Mouse (Mus musculus) heart, postnatal 25 days (tissue): ENCODE results near the gene Ensa. TPM values are rescaled to one million over a fixed set of nuclear protein-coding genes. Genes with fewer than 3 reads are reported as not detected.
"Not testable (repeated sequence)": the region's sequence is repeated elsewhere in the genome, so short reads cannot be mapped to it uniquely, and the experiment has no call there.

Experiments used
- DNase-seq: peaks from one replicate; pipeline ENCODE4 v3.0.0; 2022; ENCODE audit warnings: low spot score
- intact Hi-C: fragments of 180-260 bp; cut with DNase I; formaldehyde crosslinking; loops from one replicate; pipeline ENCODE4 v1.15.1; 2025
- total RNA-seq, 2 experiments: library from RNA; stranded (reverse); gene quantifications; 2 replicates each; pipeline ENCODE4 v1.2.3; 2021

Ensa gene
- total RNA-seq: 10 to 100 TPM; 67.4 to 72.2 TPM

GRCm38 (mm10) chr3:95624628-95625503, at the start of gene Ensa:
Ensa (plus strand) TSS chr3:95624993.
- peak; percentile 98 for DNase-seq
- intact Hi-C loops: no loop called here

GRCm38 (mm10) chr3:95587754-95588603, 36.8 kb upstream of the Ensa start:
- DNase-seq: no peak
- intact Hi-C loops: loop anchor here (5.0 kb wide), 1 partner anchor 71 kb away; no protein-coding TSS in a partner anchor

GRCm38 (mm10) chr3:95588604-95589086, 36.1 kb upstream of the Ensa start, which contains the start of gene Golph3l:
Golph3l (plus strand) TSS chr3:95588934.
- intact Hi-C loops: loop anchor here (5.0 kb wide), 1 partner anchor 71 kb away; no protein-coding TSS in a partner anchor
- peak; percentile 95 for DNase-seq

- DNase-seq: no peak
- intact Hi-C loops: no loop called here
Measured at GRCm38 (mm10) chr3:95598734-95599133, 26.1 kb upstream of the Ensa start.

GRCm38 (mm10) chr3:95601287-95601686, 23.5 kb upstream of the Ensa start:
- DNase-seq: no peak
- intact Hi-C loops: no loop called here

GRCm38 (mm10) chr3:95606096-95606495, 18.7 kb upstream of the Ensa start:
- no peak for DNase-seq

GRCm38 (mm10) chr3:95609195-95609594, 15.6 kb upstream of the Ensa start:
- intact Hi-C loops: no loop called here
- no peak for DNase-seq

More at GRCm38 (mm10) chr3:95606096-95606495, 18.7 kb upstream of the Ensa start:
- intact Hi-C loops: no loop called here

GRCm38 (mm10) chr3:95613996-95614395, 10.8 kb upstream of the Ensa start:
- intact Hi-C loops: no loop called here
- no peak for DNase-seq

GRCm38 (mm10) chr3:95618511-95618910, 6.3 kb upstream of the Ensa start:
- intact Hi-C loops: loop anchor here (5.0 kb wide), 1 partner anchor 139 kb away; no protein-coding TSS in a partner anchor
- DNase-seq: no peak

GRCm38 (mm10) chr3:95621241-95621640, 3.6 kb upstream of the Ensa start:
- intact Hi-C loops: no loop called here

GRCm38 (mm10) chr3:95622421-95622820, 2.4 kb upstream of the Ensa start:
- DNase-seq, intact Hi-C loops: not testable (repeated sequence)

More at GRCm38 (mm10) chr3:95621241-95621640, 3.6 kb upstream of the Ensa start:
- no peak for DNase-seq

- intact Hi-C loops: no loop called here
- DNase-seq: no peak
Measured at GRCm38 (mm10) chr3:95623551-95623950, 1.2 kb upstream of the Ensa start.

- DNase-seq, intact Hi-C loops: not testable (repeated sequence)
Measured at GRCm38 (mm10) chr3:95623991-95624515, 740 bp upstream of the Ensa start.

GRCm38 (mm10) chr3:95627763-95628162, 3.0 kb downstream of the Ensa start:
- DNase-seq: no peak

GRCm38 (mm10) chr3:95629755-95630154, 5.0 kb downstream of the Ensa start:
- no peak for DNase-seq
- intact Hi-C loops: loop anchor here (5.0 kb wide), 2 partner anchors 112 to 128 kb away; no protein-coding TSS in a partner anchor

More at GRCm38 (mm10) chr3:95627763-95628162, 3.0 kb downstream of the Ensa start:
- intact Hi-C loops: no loop called here

GRCm38 (mm10) chr3:95630856-95631255, 6.1 kb downstream of the Ensa start:
- intact Hi-C loops: loop anchor here (5.0 kb wide), 2 partner anchors 114 to 126 kb away; no protein-coding TSS in a partner anchor
- no peak for DNase-seq

GRCm38 (mm10) chr3:95631304-95631703, 6.5 kb downstream of the Ensa start:
- intact Hi-C loops: loop anchor here (5.0 kb wide), 2 partner anchors 114 to 126 kb away; no protein-coding TSS in a partner anchor
- no peak for DNase-seq

- no peak for DNase-seq
- intact Hi-C loops: loop anchor here (1.0 to 5.0 kb wide), 5 partner anchors 43 to 138 kb away; no protein-coding TSS in a partner anchor
Measured at GRCm38 (mm10) chr3:95632648-95633588, 8.1 kb downstream of the Ensa start.
